ENCODE assay signal across 18 mouse cellular contexts in the genomic region with DNA sequence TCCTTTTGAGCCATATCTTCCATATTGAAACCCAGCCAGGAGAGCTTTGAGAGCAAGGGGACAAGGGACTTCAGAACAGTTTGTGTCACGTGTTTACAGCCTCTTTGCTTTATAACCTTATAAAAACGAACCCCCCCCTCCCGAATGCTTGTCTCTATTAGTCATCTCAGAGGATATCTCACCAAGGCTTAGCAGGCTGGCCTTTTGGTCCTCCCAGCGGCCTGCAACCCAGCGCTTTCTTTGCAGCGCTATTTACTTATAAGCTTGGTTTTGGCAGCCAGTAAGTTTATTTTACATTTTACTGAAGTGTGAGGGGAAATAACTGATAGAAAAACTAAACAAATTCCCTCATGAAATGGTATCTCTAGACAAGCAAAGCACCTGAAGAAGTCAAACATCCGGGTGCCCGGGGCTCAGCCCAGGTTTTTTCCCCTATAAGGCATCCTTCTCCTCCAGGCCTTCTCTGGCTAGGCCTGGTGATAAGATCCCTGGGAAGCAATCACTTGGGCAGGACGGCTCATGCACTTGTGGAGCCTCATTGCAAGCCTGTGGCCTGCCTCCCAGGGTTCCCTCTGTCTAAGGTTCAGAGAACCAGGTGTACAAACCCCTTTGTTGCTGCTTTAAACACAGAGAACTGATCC.
A peak's percentile ranks its signal among the peaks of the same experiment; 100 is the strongest.
DNase-seq lines count a peak whose midpoint lies in the region.
"Had no signal": no experiment of that assay in that cellular context is flagged by ENCODE, and none has a peak within 500 bp of the region (broad histone marks: within the 10 kb centered on the region; RNA-seq: fewer than 3 reads in every experiment).

No protein-coding gene starts in this region.

- peak; percentile 14 for DNase-seq in adrenal gland, postnatal 14 days
- DNase-seq in adrenal gland, postnatal 4 days (ENCODE audit: low spot score in 2 of 2): no peak
- peak; percentile 16 to 27 for DNase-seq in urinary bladder, adult 18-20 months (ENCODE audit: low spot score in 2 of 2)
- no peak for DNase-seq in urinary bladder, postnatal 25 days (ENCODE audit: low spot score)
- peak; percentile 35 for DNase-seq in lung, postnatal 25 days (ENCODE audit: low spot score)
- DNase-seq in urinary bladder, postnatal 36 days (ENCODE audit: low spot score in 2 of 2): peak; percentile 7 to 10
- DNase-seq in frontal cortex, adult 2 months (ENCODE audit: extremely low spot score in 1 of 2, low spot score in 1 of 2): no peak
- no peak for DNase-seq in left cerebral cortex, postnatal 14 days (ENCODE audit: low spot score in 2 of 2)
- DNase-seq: cerebellum, adult 11 months; cerebellum, postnatal 14 days; embryo, embryonic 11 days; gastrocnemius, postnatal 10 days; heart, adult 11 months; heart, postnatal 36 days; kidney, adult 18-20 months; kidney, postnatal 14 days; liver; thymus, adult 2 months had no signal

- intact Hi-C loops in left cerebral cortex, postnatal 14 days (cut with DNase I): no loop called here

Comparison
In these comparisons a context has a peak if more than half of its experiments do, and no peak if none do; other contexts are left out.
1. DNase-seq: peak in adrenal gland, postnatal 14 days (single experiment), urinary bladder, adult 18-20 months (2 of 2), lung, postnatal 25 days (single experiment) and urinary bladder, postnatal 36 days (2 of 2); none in adrenal gland, postnatal 4 days (0 of 2), urinary bladder, postnatal 25 days (single experiment), frontal cortex, adult 2 months (0 of 2) and left cerebral cortex, postnatal 14 days (0 of 2).